Mouse (Mus musculus) R1 (cell line): ENCODE results near the gene Fbln2.
A peak's percentile ranks its signal among the peaks of the same experiment; 100 is the strongest.

Source experiments
- DNase-seq: peaks from one replicate; pipeline ENCODE4 v3.0.0-alpha.2; 2018; ENCODE audit warnings: low read depth, low spot score

Fbln2 gene

GRCm38 (mm10) chr6:91192421-91192820 lies 19.8 kb upstream of the Fbln2 start:
- DNase-seq, result no peak

- DNase-seq, result no peak
These were observed 19.3 kb upstream of the Fbln2 start for GRCm38 (mm10) chr6:91192851-91193545.

GRCm38 (mm10) chr6:91198456-91198855 lies 13.8 kb upstream of the Fbln2 start:
- DNase-seq, result no peak

GRCm38 (mm10) chr6:91200429-91201188 lies 11.6 kb upstream of the Fbln2 start:
- no peak for DNase-seq

GRCm38 (mm10) chr6:91201881-91202341 lies 10.3 kb upstream of the Fbln2 start:
- DNase-seq, result no peak

- peak; percentile 6 for DNase-seq
These were observed 9.7 kb upstream of the Fbln2 start for GRCm38 (mm10) chr6:91202571-91202970.

GRCm38 (mm10) chr6:91205346-91205745 lies 6.9 kb upstream of the Fbln2 start:
- DNase-seq, result no peak

- DNase-seq, result no peak
These were observed 6.5 kb upstream of the Fbln2 start for GRCm38 (mm10) chr6:91205791-91206190.

GRCm38 (mm10) chr6:91207491-91207890 lies 4.8 kb upstream of the Fbln2 start:
- DNase-seq, result no peak

- DNase-seq, result peak; percentile 9
These were observed 2.5 kb upstream of the Fbln2 start for GRCm38 (mm10) chr6:91209780-91210179.

- no peak for DNase-seq
These were observed 1.4 kb upstream of the Fbln2 start for GRCm38 (mm10) chr6:91210852-91211251.

GRCm38 (mm10) chr6:91212571-91212970 lies 316 bp downstream of the Fbln2 start:
- DNase-seq, result peak; percentile 81

GRCm38 (mm10) chr6:91213287-91214218 lies 1.3 kb downstream of the Fbln2 start:
- DNase-seq, result no peak

- no peak for DNase-seq
These were observed 3.2 kb downstream of the Fbln2 start for GRCm38 (mm10) chr6:91215454-91215853.

GRCm38 (mm10) chr6:91218445-91218844 lies 6.2 kb downstream of the Fbln2 start:
- DNase-seq, result no peak

- no peak for DNase-seq
These were observed 6.6 kb downstream of the Fbln2 start for GRCm38 (mm10) chr6:91218871-91219270.

- DNase-seq, result no peak
These were observed 7.8 kb downstream of the Fbln2 start for GRCm38 (mm10) chr6:91220062-91220461.

GRCm38 (mm10) chr6:91221094-91221493 lies 8.8 kb downstream of the Fbln2 start:
- DNase-seq, result peak; percentile 37

GRCm38 (mm10) chr6:91222694-91223346 lies 10.6 kb downstream of the Fbln2 start:
- no peak for DNase-seq

- no peak for DNase-seq
These were observed 12.7 kb downstream of the Fbln2 start for GRCm38 (mm10) chr6:91224939-91225338.

- DNase-seq, result no peak
These were observed 13.1 kb downstream of the Fbln2 start for GRCm38 (mm10) chr6:91225346-91225745.
